Mouse (Mus musculus) intestine, embryonic 16.5 days (tissue): Measurements from ENCODE around the gene Dusp13. TPM values are rescaled to one million over a fixed set of nuclear protein-coding genes. Genes with fewer than 3 reads are reported as not detected.
A peak's percentile ranks its signal among the peaks of the same experiment; 100 is the strongest.

Experiments
- ATAC-seq: fragments of 200-750 bp; cut with Nextera tagmentation; 2 replicates; pipeline ENCODE4 v1.8.0; 2017; ENCODE audit warnings: moderate TSS enrichment, moderate library complexity
- H3K27ac ChIP-seq: fragments of 300-500 bp; sonication (generic); 2 replicates; pipeline ENCODE4 v1.5.1; 2014; ENCODE audit warnings: mild to moderate bottlenecking, low read length
- H3K27me3 ChIP-seq: fragments of 300-500 bp; sonication (generic); replicated peaks from 2 replicates; pipeline ENCODE4 v1.6.1; 2014; ENCODE audit warnings: low read length, control low read depth, mixed read lengths; ENCODE audit not compliant: control insufficient read depth, insufficient read depth
- H3K36me3 ChIP-seq: fragments of 300-500 bp; sonication (generic); 2 replicates; pipeline ENCODE4 v1.6.1; 2014; ENCODE audit warnings: low read length, control low read depth; ENCODE audit not compliant: control insufficient read depth, insufficient read depth
- H3K4me1 ChIP-seq: fragments of 300-500 bp; sonication (generic); 2 replicates; pipeline ENCODE4 v1.6.1; 2014; ENCODE audit warnings: low read length, control low read depth, mixed read lengths; ENCODE audit not compliant: control insufficient read depth, insufficient read depth
- H3K4me2 ChIP-seq: fragments of 300-500 bp; sonication (generic); 2 replicates; pipeline ENCODE4 v1.6.1; 2014; ENCODE audit warnings: low read depth, low read length, control low read depth
- H3K4me3 ChIP-seq: fragments of 300-500 bp; sonication (generic); 2 replicates; pipeline ENCODE4 v1.5.1; 2014; ENCODE audit warnings: mild to moderate bottlenecking, low read length
- H3K9ac ChIP-seq: fragments of 300-500 bp; sonication (generic); 2 replicates; pipeline ENCODE4 v1.6.1; 2014; ENCODE audit warnings: low read depth, low read length
- H3K9me3 ChIP-seq: fragments of 300-500 bp; sonication (generic); 2 replicates; pipeline ENCODE4 v1.6.1; 2016; ENCODE audit warnings: low read length, control low read depth; ENCODE audit not compliant: control insufficient read depth
- WGBS: fragments of 180-500 bp; shearing (Covaris S2); extraction: QIAGEN DNeasy Blood & Tissue Kit; methylation state at CpG from one replicate; pipeline ENCODE4 v1.1.7; 2014; 5-methylcytosine and 5-hydroxymethylcytosine counted together
- polyA plus RNA-seq: library from polyadenylated mRNA; unstranded; fragments of >200 nt; fragmentation: Nextera tagmentation; extraction: Ambion mirVana; gene quantifications from 2 replicates; pipeline ENCODE4 v1.2.1, GENCODE M21; 2015

Dusp13 gene
- polyA plus RNA-seq, 1 experiment from 2014 or later = not detected

DNA sequence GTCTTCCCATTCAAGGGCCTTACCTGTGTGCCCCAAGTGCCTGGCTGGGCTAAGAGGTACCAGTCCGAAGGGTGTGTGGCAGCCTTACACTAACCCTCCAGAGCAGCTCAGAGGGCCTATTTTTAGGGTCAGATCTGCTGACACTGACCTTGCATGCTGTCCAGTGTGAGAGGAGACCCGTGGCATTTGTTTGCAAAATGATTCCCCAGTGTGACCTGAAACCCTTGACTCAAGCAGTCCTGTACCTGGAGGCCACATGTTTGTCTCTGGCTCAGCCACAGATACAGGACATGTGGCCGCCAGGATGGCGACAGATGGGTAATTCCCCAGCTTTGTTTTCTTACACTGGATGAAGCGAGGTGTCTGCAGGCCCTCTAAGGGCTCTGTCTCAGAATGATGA lies 36.5 kb downstream of the Dusp13 start, which contains the start of gene Dupd1:
Dupd1 (minus strand) TSS at position 91 of the 400 bp plus-strand sequence.
- Histone ChIP-seq H3K4me1 (no peaks in the 10 kb centered on the region), H3K4me2 (no peak within 1 kb of the TSS), H3K27ac (no peak within 1 kb of the TSS), H3K4me3 (no peak within 1 kb of the TSS), H3K27me3 (no peaks in the 10 kb centered on the region), H3K9me3 (no peaks in the 10 kb centered on the region), H3K36me3 (no peaks in the 10 kb centered on the region), H3K9ac (no peak within 1 kb of the TSS)
- no peak for ATAC-seq
- WGBS = 74% methylated on average over 5 of the region's 5 CpGs

DNA sequence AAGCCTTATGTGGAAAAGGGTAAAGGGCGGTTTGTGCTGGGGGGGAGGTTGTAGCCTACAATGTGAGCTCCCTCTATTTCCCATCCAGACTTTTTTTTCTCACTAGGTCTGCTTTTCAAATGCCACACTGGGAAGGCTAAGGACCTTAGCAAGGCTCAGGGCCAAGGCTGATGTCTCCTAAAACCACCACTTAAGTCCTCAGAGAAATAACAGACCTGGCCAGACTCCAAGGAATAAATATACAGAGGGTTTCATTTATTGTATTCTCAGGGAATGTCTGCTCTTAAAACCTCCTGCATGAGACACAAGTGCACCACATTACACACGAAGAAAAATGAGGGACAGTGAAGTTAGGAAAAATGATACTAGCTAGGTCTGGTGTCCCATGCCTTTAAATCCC lies 39.8 kb downstream of the Dusp13 start:
- Histone ChIP-seq H3K4me3 (no peak overlapping the region), H3K4me2 (no peak overlapping the region), H3K9ac (no peak overlapping the region), H3K27ac (no peak overlapping the region), H3K4me1 (peaks cover 4% of the 10 kb centered on the region; the same call in 1 of the 2 replicates), H3K27me3 (no peaks in the 10 kb centered on the region), H3K9me3 (no peaks in the 10 kb centered on the region), H3K36me3 (no peaks in the 10 kb centered on the region)
- WGBS = 56% methylated on average over 2 of the region's 2 CpGs
- ATAC-seq = no peak

DNA sequence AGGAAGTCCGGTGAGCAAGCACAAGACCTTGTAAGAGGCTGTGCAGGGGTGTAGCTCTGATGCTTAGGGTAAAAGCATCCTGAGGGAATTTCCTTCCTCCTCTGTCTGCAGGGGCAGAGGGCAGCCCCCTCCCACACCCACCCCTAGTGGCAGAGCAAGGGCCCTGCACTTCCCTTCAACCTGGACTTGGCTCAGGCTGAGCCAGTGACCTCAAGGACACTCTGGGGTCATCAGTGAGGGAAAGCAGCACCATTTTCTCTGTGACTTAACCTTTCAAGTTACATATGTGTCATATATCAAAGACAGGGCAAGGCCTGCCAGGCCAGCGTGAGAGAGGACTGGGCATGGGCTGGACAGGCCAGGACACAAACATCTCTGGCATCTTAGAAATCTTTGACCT lies 41.4 kb downstream of the Dusp13 start:
- Histone ChIP-seq H3K4me2 (no peak overlapping the region), H3K4me3 (no peak overlapping the region), H3K36me3 (no peaks in the 10 kb centered on the region), H3K4me1 (peaks cover 4% of the 10 kb centered on the region; the same call in 1 of the 2 replicates), H3K27ac (no peak overlapping the region), H3K9ac (no peak overlapping the region), H3K27me3 (no peaks in the 10 kb centered on the region), H3K9me3 (no peaks in the 10 kb centered on the region)
- no peak for ATAC-seq
- WGBS = 60% methylated on average over 2 of the region's 2 CpGs

DNA sequence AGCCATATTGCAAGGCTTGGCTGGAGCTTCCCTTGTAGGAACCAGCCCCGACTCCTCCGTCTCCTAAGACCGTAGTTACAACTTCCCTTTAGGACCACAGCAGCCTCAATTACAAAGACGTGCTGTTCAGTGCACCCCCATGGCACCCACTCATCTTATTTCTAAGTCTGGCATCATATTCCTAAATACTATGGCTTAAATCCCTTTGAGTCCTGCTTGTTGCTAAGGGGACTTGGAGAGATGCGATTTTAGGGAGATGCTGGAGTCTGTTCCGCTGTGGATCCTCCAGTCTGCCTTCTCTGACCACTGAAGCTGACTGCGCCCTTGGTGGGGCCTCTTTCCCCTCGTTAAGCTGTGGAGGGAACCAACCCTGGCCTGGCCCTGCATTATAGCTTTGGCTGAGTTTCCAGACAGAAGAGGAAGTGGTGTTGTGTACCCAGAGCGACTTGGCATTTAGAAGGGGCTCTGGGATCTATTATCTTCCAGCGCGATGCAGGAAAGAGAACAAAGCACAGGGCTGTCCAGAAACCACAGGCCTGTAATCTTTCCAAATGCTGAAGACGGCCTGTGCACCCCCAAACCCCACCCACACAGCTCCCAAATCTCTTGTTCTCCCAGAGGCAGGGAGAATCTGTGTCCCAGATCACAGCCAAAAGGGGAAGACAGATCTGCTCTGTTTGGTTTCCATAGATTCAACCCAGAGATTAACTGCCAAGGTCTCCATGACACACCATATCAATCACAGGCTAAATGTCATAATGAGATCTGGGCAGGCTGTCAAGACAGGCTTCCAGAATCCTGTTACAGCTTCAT lies 44.0 kb downstream of the Dusp13 start:
- H3K4me2 ChIP-seq = no peak overlapping the region
- peak; percentile 56 for ATAC-seq
- 57% methylated on average over 12 of the region's 12 CpGs for WGBS

DNA sequence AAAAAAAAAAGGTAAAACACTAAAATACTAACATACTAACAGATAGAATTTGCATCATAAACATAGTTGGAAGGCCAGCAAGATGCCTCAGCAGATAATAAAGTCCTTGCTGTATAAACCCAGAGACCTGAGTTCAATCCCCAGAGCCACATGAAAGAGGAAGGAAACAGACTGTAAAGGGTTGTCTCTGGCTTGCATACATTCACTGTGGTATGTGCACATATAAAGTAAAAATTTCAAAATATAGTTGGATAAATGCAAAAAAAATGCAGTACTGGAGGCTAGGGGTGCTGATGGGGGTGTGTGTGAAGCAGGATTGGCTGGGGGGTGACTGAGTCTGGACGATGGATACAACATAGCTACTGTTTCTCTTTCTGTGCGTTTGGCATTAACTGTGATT lies 45.5 kb downstream of the Dusp13 start:
- H3K4me1 ChIP-seq = peaks cover 4% of the 10 kb centered on the region; the same call in 1 of the 2 replicates
- H3K9me3 ChIP-seq = no peaks in the 10 kb centered on the region
- no peak overlapping the region for H3K9ac ChIP-seq
- no peak overlapping the region for H3K4me2 ChIP-seq
- no peaks in the 10 kb centered on the region for H3K27me3 ChIP-seq
- no peak overlapping the region for H3K27ac ChIP-seq
- ATAC-seq = no peak
- no peaks in the 10 kb centered on the region for H3K36me3 ChIP-seq
- WGBS = 81% methylated on average over 2 of the region's 2 CpGs
- H3K4me3 ChIP-seq = no peak overlapping the region

More for the DNA sequence above, 44.0 kb downstream of the Dusp13 start:
- H3K27ac ChIP-seq = peak overlapping the region; percentile 9
- no peak overlapping the region for H3K4me3 ChIP-seq
- H3K9me3 ChIP-seq = no peaks in the 10 kb centered on the region
- no peak overlapping the region for H3K9ac ChIP-seq
- H3K27me3 ChIP-seq = no peaks in the 10 kb centered on the region
- peaks cover 4% of the 10 kb centered on the region; the same call in 1 of the 2 replicates for H3K4me1 ChIP-seq
- no peaks in the 10 kb centered on the region for H3K36me3 ChIP-seq

DNA sequence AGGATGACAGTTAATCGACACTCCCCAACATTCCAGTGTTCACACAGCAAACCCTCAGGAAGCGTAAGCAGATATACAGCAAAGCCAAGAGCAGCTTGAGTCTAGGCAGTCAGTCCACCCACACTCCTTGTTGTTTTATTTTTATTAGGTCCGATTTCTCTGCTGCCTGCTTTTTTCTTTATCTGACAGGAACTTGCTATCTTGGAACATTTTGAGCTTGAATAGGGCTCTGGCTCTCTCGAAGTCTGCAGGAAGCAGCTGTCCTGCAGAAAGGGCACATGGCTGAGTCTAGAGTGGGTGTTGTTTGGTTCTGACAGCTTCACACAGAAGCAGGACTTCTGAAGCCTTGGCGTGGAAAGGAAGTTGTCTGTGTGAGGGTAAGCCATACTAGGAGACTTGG lies 47.7 kb downstream of the Dusp13 start:
- no peak overlapping the region for H3K9ac ChIP-seq
- H3K4me1 ChIP-seq = peaks cover 4% of the 10 kb centered on the region; the same call in 1 of the 2 replicates
- H3K27ac ChIP-seq = no peak overlapping the region
- WGBS = 56% methylated on average over 5 of the region's 5 CpGs
- no peak overlapping the region for H3K4me3 ChIP-seq
- no peaks in the 10 kb centered on the region for H3K36me3 ChIP-seq
- no peak overlapping the region for H3K4me2 ChIP-seq
- H3K9me3 ChIP-seq = no peaks in the 10 kb centered on the region
- ATAC-seq = no peak
- no peaks in the 10 kb centered on the region for H3K27me3 ChIP-seq

DNA sequence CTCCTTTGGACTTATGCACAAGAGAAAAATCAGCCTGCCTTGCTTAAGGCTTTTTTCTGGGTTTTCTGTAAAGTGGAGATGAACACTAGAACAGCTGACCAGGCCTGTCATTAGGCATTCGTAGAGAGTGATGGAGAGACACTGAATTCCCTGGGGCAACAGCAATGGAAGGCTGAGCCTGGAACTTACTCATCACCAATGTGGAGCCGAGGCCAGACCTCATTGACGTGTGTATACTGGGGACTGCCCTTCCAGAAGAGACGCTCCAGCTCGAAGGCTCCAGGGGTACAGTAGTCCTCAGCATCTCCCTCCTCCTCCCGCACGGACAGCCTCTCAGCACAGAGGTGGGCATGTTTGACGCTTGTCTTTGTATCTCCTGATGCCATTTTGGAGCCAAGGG lies 48.3 kb downstream of the Dusp13 start:
- H3K9me3 ChIP-seq = no peaks in the 10 kb centered on the region
- 89% methylated on average over 8 of the region's 8 CpGs for WGBS
- H3K9ac ChIP-seq = no peak overlapping the region
- no peaks in the 10 kb centered on the region for H3K27me3 ChIP-seq
- peaks cover 4% of the 10 kb centered on the region; the same call in 1 of the 2 replicates for H3K4me1 ChIP-seq
- no peak for ATAC-seq
- no peak overlapping the region for H3K4me2 ChIP-seq
- no peaks in the 10 kb centered on the region for H3K36me3 ChIP-seq
- no peak overlapping the region for H3K4me3 ChIP-seq
- H3K27ac ChIP-seq = no peak overlapping the region

DNA sequence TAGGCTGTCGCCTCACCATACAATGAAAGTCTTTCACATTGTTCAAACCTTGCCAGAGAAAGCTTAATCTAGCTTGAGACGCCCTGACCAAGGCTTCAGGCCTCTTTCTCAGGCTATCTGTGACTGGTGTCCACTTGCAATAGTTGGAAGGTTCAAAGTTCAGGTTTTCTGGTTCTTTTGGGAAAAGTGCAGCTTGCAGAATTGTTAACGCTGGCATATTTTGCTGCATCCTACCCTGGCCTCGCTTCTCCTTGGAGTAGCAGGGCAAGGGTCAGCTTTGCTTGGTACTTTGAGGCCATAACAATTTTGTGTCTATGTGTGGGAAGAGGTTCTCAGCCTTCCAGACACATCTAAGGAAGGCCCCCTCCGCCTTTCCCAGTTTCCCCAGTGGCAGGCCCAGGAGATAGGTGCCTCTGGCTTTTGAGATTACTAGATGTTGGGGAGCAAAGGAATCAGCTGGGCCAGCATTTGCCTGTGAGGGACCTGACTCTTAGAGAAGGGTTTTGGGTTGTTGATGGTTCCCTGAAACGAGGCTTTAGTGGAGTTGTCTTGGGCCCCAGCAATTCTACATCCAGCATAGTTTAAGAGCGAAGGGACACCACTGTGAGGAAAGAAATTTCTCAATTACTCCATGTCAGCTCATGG lies 54.7 kb downstream of the Dusp13 start:
- H3K4me2 ChIP-seq = no peak overlapping the region
- WGBS = 84% methylated on average over 7 of the region's 7 CpGs
- no peak overlapping the region for H3K4me3 ChIP-seq
- no peaks in the 10 kb centered on the region for H3K36me3 ChIP-seq
- H3K27ac ChIP-seq = no peak overlapping the region
- no peaks in the 10 kb centered on the region for H3K4me1 ChIP-seq
- no peak overlapping the region for H3K9ac ChIP-seq
- H3K27me3 ChIP-seq = no peaks in the 10 kb centered on the region
- no peaks in the 10 kb centered on the region for H3K9me3 ChIP-seq
- no peak for ATAC-seq

DNA sequence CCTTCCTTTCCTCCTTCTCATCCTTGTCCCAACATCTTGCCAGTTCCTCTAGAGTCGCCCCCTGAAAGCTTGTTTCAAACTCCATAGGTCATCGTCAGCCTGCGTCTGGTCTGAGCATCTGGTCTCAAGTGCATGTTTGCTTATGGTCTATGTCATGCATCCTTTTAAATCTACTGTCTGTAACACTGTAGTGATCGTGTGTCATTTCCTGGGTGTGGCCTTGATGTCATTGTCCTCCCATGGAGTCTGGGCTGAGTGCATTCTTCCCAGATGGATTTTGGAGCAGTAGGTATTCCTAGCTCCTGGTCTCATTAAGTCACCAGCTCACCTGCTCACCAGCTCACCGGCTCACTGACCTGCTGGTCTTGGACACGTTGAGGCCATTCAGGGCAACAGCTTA lies 56.0 kb downstream of the Dusp13 start:
- Histone ChIP-seq H3K9ac (no peak overlapping the region), H3K4me3 (no peak overlapping the region), H3K36me3 (no peaks in the 10 kb centered on the region), H3K9me3 (no peaks in the 10 kb centered on the region), H3K27ac (no peak overlapping the region), H3K27me3 (no peaks in the 10 kb centered on the region), H3K4me2 (no peak overlapping the region), H3K4me1 (no peaks in the 10 kb centered on the region)
- no peak for ATAC-seq
- WGBS = 65% methylated on average over 6 of the region's 6 CpGs
